Mouse (Mus musculus) intestine, postnatal 0 days (tissue): ENCODE measurements around the gene Snx22. TPM values are rescaled to one million over a fixed set of nuclear protein-coding genes. Genes with fewer than 3 reads are reported as not detected.

Experiments used
- ATAC-seq: fragments of 200-750 bp; cut with Nextera tagmentation; 2 replicates; pipeline ENCODE4 v1.8.0; 2017; ENCODE audit warnings: mild to moderate bottlenecking, moderate TSS enrichment, moderate library complexity
- H3K27ac ChIP-seq: fragments of 300-500 bp; sonication (generic); 2 replicates; pipeline ENCODE4 v1.5.1; 2014; ENCODE audit warnings: mild to moderate bottlenecking, low read depth, low read length, moderate library complexity
- H3K27me3 ChIP-seq: fragments of 300-500 bp; sonication (generic); replicated peaks from 2 replicates; pipeline ENCODE4 v1.6.1; 2014; ENCODE audit warnings: low read length, mixed read lengths; ENCODE audit not compliant: control insufficient read depth, insufficient read depth
- H3K36me3 ChIP-seq: fragments of 300-500 bp; sonication (generic); 2 replicates; pipeline ENCODE4 v1.6.1; 2014; ENCODE audit warnings: mild to moderate bottlenecking, moderate library complexity; ENCODE audit not compliant: control insufficient read depth, insufficient read depth
- H3K4me1 ChIP-seq: fragments of 300-500 bp; sonication (generic); replicated peaks from 2 replicates; pipeline ENCODE4 v1.6.1; 2014; ENCODE audit warnings: antibody characterized with exemption, low read length, mixed read lengths; ENCODE audit not compliant: control insufficient read depth, insufficient read depth
- H3K4me2 ChIP-seq: fragments of 300-500 bp; sonication (generic); replicated peaks from 2 replicates; pipeline ENCODE4 v1.6.1; 2014; ENCODE audit warnings: low read depth, mild to moderate bottlenecking, moderate library complexity
- H3K4me3 ChIP-seq: fragments of 300-500 bp; sonication (generic); 2 replicates; pipeline ENCODE4 v1.5.1; 2014; ENCODE audit warnings: low read depth, low read length
- H3K9ac ChIP-seq: fragments of 300-500 bp; sonication (generic); 2 replicates; pipeline ENCODE4 v1.6.1; 2014; ENCODE audit warnings: mild to moderate bottlenecking, low read depth, low read length
- H3K9me3 ChIP-seq: fragments of 300-500 bp; sonication (generic); 2 replicates; pipeline ENCODE4 v1.6.1; 2016; ENCODE audit warnings: mixed run types; ENCODE audit not compliant: control insufficient read depth
- CTCF ChIP-seq: sonication (generic); IDR thresholded peaks from 2 replicates; pipeline ENCODE4 v1.5.1; 2016; ENCODE audit warnings: low read depth, mild to moderate bottlenecking, control low read depth, antibody characterized with exemption, moderate library complexity
- WGBS: fragments of 180-500 bp; shearing (Covaris S2); extraction: QIAGEN DNeasy Blood & Tissue Kit; methylation state at CpG from one replicate; pipeline ENCODE4 v1.1.7; 2014; 5-methylcytosine and 5-hydroxymethylcytosine counted together
- polyA plus RNA-seq: library from polyadenylated mRNA; unstranded; fragments of >200 nt; fragmentation: Nextera tagmentation; extraction: Ambion mirVana; gene quantifications from 2 replicates; pipeline ENCODE4 v1.2.1, GENCODE M21; 2015

Gene Snx22
- polyA plus RNA-seq, 1 experiment from 2014 or later: 1.4 TPM

DNA sequence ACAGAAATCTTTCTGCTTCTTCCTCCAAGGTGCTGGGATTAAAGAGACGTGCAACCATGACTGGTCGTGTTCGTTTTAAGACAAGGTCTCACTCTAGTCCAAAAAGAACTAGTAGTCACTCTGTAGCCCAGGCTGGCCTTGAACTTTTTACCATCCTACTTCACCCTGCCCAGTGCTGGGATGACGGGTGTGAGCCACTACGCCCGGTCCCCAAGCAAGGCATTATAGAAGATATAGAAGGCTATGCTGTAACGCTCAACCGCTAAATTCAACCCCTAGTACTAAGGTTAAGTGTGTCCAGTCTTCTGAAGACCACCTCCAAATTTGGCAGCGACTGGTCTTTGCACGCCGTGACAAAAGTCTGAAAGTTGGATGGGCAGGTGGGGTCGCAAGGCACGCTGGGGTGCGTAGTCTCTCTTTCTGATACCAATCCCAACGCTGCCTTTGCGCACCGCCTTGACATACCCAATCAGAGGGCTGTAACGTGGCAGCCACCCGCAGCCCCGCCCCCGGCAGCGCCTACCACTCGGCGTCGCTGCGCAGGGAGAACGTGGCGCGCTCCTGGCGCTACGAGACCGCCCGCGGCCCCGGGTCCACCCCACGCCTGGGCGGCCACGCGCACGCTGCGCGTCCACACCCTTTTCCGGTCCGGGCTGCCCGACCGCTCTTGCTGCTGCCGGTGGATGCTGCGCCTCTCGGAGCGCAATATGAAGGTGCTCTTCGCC is 9.8 kb downstream of the Snx22 start, which contains the start of gene Ppib:
Gene Ppib, plus strand, starts transcription at position 640 of the 725 bp plus-strand sequence.
- WGBS: under 1% methylated on average over 51 of the region's 51 CpGs
- TF ChIP-seq CTCF: peak; percentile 62

DNA sequence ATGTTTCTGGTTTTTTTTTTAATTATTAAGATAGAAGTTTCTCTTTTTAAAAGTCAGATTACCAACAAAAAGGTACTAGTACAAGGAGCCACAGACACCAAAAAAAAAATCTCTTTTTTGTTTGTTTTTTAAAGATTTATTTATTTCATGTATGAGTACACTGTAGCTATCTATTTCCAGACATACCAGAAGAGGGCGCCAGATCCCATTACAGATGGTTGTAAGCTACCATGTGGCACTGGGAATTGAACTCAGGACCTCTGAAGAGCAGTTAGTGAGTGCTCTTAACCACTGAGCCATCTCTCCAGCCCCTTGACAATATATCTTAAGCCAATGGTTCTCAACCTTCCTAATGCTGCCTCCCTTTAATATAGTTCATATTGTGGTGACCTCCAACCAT is 15.9 kb downstream of the Snx22 start:
- ATAC-seq: no peak

More for the DNA sequence above, 9.8 kb downstream of the Snx22 start, which contains the start of gene Ppib:
- Histone ChIP-seq H3K4me2 (peak within 1 kb of the TSS; percentile 87), H3K9me3 (no peaks in the 10 kb centered on the region), H3K4me3 (peak within 1 kb of the TSS; percentile 83), H3K36me3 (peaks cover 25% of the 10 kb centered on the region), H3K9ac (peak within 1 kb of the TSS; percentile 80), H3K27ac (peak within 1 kb of the TSS; percentile 78), H3K4me1 (0 out of 2 replicates have a peak, but pooled peaks cover 9% of the 10 kb centered on the region), H3K27me3 (no peaks in the 10 kb centered on the region)
- ATAC-seq: peak; percentile 97

GRCm38 (mm10) chr9:66052731-66053130 is 16.8 kb downstream of the Snx22 start:
- Histone ChIP-seq H3K9me3 (no peaks in the 10 kb centered on the region), H3K36me3 (no peaks in the 10 kb centered on the region), H3K4me3 (no peak overlapping the region), H3K27ac (no peak overlapping the region), H3K9ac (no peak overlapping the region), H3K4me1 (no peaks in the 10 kb centered on the region), H3K4me2 (no peak overlapping the region), H3K27me3 (no peaks in the 10 kb centered on the region)
- 93% methylated on average over 1 of the region's 1 CpGs for WGBS
- no peak for TF ChIP-seq CTCF
- no peak for ATAC-seq

More for the DNA sequence above, 15.9 kb downstream of the Snx22 start:
- no peak overlapping the region for H3K4me3 ChIP-seq
- TF ChIP-seq CTCF: peak; percentile 41
- no peak overlapping the region for H3K4me2 ChIP-seq
- H3K36me3 ChIP-seq: no peaks in the 10 kb centered on the region
- no peak overlapping the region for H3K27ac ChIP-seq
- WGBS: 44% methylated on average over 1 of the region's 1 CpGs
- H3K27me3 ChIP-seq: no peaks in the 10 kb centered on the region
- H3K4me1 ChIP-seq: no peaks in the 10 kb centered on the region
- no peak overlapping the region for H3K9ac ChIP-seq
- H3K9me3 ChIP-seq: no peaks in the 10 kb centered on the region

- Histone ChIP-seq H3K27ac (no peak overlapping the region), H3K9ac (no peak overlapping the region), H3K9me3 (no peaks in the 10 kb centered on the region), H3K4me2 (no peak overlapping the region), H3K4me1 (no peaks in the 10 kb centered on the region), H3K4me3 (no peak overlapping the region), H3K36me3 (no peaks in the 10 kb centered on the region), H3K27me3 (no peaks in the 10 kb centered on the region)
- ATAC-seq: no peak
- WGBS: 67% methylated on average over 4 of the region's 4 CpGs
- TF ChIP-seq CTCF: no peak
Measured at GRCm38 (mm10) chr9:66051493-66051892, 18.0 kb downstream of the Snx22 start.

GRCm38 (mm10) chr9:66049931-66050601 is 19.5 kb downstream of the Snx22 start:
- Histone ChIP-seq H3K4me2 (no peak overlapping the region), H3K9ac (no peak overlapping the region), H3K4me1 (no peaks in the 10 kb centered on the region), H3K27me3 (no peaks in the 10 kb centered on the region), H3K9me3 (no peaks in the 10 kb centered on the region), H3K27ac (no peak overlapping the region), H3K36me3 (no peaks in the 10 kb centered on the region), H3K4me3 (no peak overlapping the region)
- 0 out of 2 replicates have a peak, but pooled peaks have one; percentile 28 for TF ChIP-seq CTCF
- WGBS: 76% methylated on average over 6 of the region's 6 CpGs
- ATAC-seq: no peak

DNA sequence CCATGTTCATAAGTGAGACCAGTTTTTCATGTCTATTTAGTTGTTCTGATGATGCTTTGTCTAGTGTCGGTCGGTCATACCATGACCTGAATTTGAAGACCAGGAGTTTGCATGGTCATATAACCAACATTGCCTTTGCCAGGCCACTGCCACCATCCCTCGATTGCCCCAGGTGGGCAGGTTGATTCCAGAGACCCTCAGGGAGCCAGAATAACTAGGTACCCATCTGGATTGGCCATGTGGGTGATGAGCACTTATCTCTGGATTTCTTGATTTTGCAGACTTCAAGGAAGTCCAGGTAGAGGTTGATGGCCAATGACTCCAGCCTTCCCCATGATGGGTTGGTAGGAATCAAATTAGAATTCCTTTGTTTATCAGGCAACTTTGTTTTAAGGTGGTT is 26.3 kb downstream of the Snx22 start:
- 97% methylated on average over 3 of the region's 3 CpGs for WGBS
- TF ChIP-seq CTCF: no peak

More for the DNA sequence above, 26.3 kb downstream of the Snx22 start:
- no peaks in the 10 kb centered on the region for H3K9me3 ChIP-seq
- no peak overlapping the region for H3K27ac ChIP-seq
- no peaks in the 10 kb centered on the region for H3K4me1 ChIP-seq
- H3K4me3 ChIP-seq: no peak overlapping the region
- H3K27me3 ChIP-seq: no peaks in the 10 kb centered on the region
- H3K4me2 ChIP-seq: no peak overlapping the region
- ATAC-seq: no peak
- H3K36me3 ChIP-seq: peaks cover 21% of the 10 kb centered on the region; the same call in 1 of the 2 replicates
- no peak overlapping the region for H3K9ac ChIP-seq
